Mouse (Mus musculus): ENCODE results near the gene Gfra1. TPM values are rescaled to one million over a fixed set of nuclear protein-coding genes. Genes with fewer than 3 reads are reported as not detected.

Gene Gfra1
- 22.9 and 24.0 TPM in 2 replicates for polyA plus RNA-seq (2015; fragmentation: Nextera tagmentation; extraction: Ambion mirVana)

DNA sequence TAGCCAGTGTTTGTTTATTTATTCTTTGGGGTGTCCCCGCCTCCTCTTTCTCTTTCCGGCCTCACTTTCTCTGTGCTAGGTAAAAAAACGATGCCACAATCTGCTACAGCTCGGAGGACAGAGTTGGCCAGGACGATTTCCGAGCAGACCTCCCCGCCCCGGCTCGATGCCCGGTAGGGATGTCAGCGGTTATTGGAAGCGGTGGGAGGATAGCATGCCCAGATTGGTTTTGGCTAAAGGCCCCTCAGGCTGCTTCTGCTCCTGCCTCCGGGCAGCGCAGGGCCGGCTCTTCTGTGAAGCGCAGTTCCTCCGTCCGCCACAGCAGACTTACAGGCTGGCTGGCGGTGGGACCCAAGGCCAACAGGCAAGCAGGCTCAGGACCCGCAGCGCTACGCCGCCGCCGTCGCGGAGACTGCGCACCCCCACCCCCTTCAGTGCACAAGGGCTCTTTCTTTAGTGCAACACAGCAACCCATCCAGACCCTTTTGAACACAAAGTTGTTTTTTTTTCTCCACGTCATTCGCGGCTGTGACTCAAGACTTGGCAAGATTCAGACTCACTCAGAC lies at the start of gene Gfra1:
TSS of gene Gfra1 (minus strand) at position 414 of the 566 bp plus-strand sequence.
- H3K27ac ChIP-seq, result no peak within 1 kb of the TSS
- H3K4me1 ChIP-seq, result peaks cover 67% of the 10 kb centered on the region

GRCm38 (mm10) chr19:58500049-58500448 lies 44.3 kb upstream of the Gfra1 start:
- H3K27me3 ChIP-seq, result no peaks in the 10 kb centered on the region
- H3K4me3 ChIP-seq, result no peak overlapping the region
- H3K9me3 ChIP-seq, result no peaks in the 10 kb centered on the region
- no peak overlapping the region for H3K27ac ChIP-seq
- H3K36me3 ChIP-seq, result no peaks in the 10 kb centered on the region
- ATAC-seq (ENCODE audit: insufficient number of reproducible peaks, insufficient read depth, low FRiP score, low TSS enrichment, low read depth), result no peak
- H3K4me1 ChIP-seq, result peaks cover 5% of the 10 kb centered on the region
- no peak overlapping the region for H3K4me2 ChIP-seq
- no peak overlapping the region for H3K9ac ChIP-seq
- WGBS, result 94% methylated on average over 2 of the region's 2 CpGs

More for the DNA sequence above, at the start of gene Gfra1:
- Histone ChIP-seq H3K4me2 (peak within 1 kb of the TSS; percentile 95), H3K9me3 (no peaks in the 10 kb centered on the region), H3K9ac (peak within 1 kb of the TSS; percentile 65), H3K4me3 (peak within 1 kb of the TSS; percentile 53), H3K27me3 (peaks cover 91% of the 10 kb centered on the region), H3K36me3 (no peaks in the 10 kb centered on the region)
- under 1% methylated on average over 31 of the region's 31 CpGs for WGBS
- no peak for ATAC-seq (ENCODE audit: insufficient number of reproducible peaks, insufficient read depth, low FRiP score, low TSS enrichment, low read depth)

GRCm38 (mm10) chr19:58499420-58499966 lies 43.8 kb upstream of the Gfra1 start:
- peaks cover 10% of the 10 kb centered on the region for H3K4me1 ChIP-seq
- no peaks in the 10 kb centered on the region for H3K9me3 ChIP-seq
- no peak overlapping the region for H3K4me2 ChIP-seq
- no peak overlapping the region for H3K27ac ChIP-seq
- H3K27me3 ChIP-seq, result no peaks in the 10 kb centered on the region
- H3K4me3 ChIP-seq, result no peak overlapping the region
- ATAC-seq (ENCODE audit: insufficient number of reproducible peaks, insufficient read depth, low FRiP score, low TSS enrichment, low read depth), result no peak
- no peak overlapping the region for H3K9ac ChIP-seq
- H3K36me3 ChIP-seq, result no peaks in the 10 kb centered on the region
- WGBS, result 76% methylated on average over 3 of the region's 3 CpGs

GRCm38 (mm10) chr19:58497106-58497505 lies 41.4 kb upstream of the Gfra1 start:
- no peak overlapping the region for H3K4me3 ChIP-seq
- H3K36me3 ChIP-seq, result no peaks in the 10 kb centered on the region
- no peaks in the 10 kb centered on the region for H3K27me3 ChIP-seq
- H3K27ac ChIP-seq, result no peak overlapping the region
- peaks cover 10% of the 10 kb centered on the region for H3K4me1 ChIP-seq
- H3K4me2 ChIP-seq, result no peak overlapping the region
- no peak overlapping the region for H3K9ac ChIP-seq
- WGBS, result 40% methylated on average over 3 of the region's 3 CpGs
- ATAC-seq (ENCODE audit: insufficient number of reproducible peaks, insufficient read depth, low FRiP score, low TSS enrichment, low read depth), result no peak
- no peaks in the 10 kb centered on the region for H3K9me3 ChIP-seq

DNA sequence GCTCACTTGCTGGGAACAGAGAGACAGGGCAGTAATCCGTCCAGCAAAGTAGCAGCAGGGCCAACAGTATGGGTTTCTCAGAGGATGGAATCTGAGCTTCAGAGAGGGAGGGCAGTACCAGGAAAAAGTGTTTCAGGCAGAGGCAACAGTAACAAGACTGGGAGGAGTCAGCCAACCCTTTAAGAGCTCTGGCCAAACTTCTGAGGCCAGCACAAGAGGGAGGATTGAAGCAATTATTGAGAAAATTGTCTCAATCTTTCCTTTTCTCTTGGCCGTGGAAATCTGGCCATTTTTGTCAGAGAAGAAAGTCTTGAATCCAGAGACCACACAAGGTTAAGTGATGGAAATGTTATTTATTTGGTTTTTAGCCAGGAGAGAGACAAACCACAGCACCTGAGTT lies 31.0 kb upstream of the Gfra1 start:
- Histone ChIP-seq H3K9ac (no peak overlapping the region), H3K9me3 (peaks cover 21% of the 10 kb centered on the region; the same call in 1 of the 2 replicates), H3K27ac (no peak overlapping the region), H3K36me3 (no peaks in the 10 kb centered on the region), H3K4me2 (no peak overlapping the region), H3K4me1 (no peaks in the 10 kb centered on the region), H3K4me3 (no peak overlapping the region), H3K27me3 (no peaks in the 10 kb centered on the region)
- no peak for ATAC-seq (ENCODE audit: insufficient number of reproducible peaks, insufficient read depth, low FRiP score, low TSS enrichment, low read depth)
- WGBS, result 20% methylated on average over 2 of the region's 2 CpGs

GRCm38 (mm10) chr19:58482373-58482977 lies 26.8 kb upstream of the Gfra1 start:
- Histone ChIP-seq H3K4me2 (no peak overlapping the region), H3K4me3 (no peak overlapping the region), H3K27ac (no peak overlapping the region), H3K9me3 (peaks cover 13% of the 10 kb centered on the region; the same call in 1 of the 2 replicates), H3K9ac (no peak overlapping the region), H3K36me3 (no peaks in the 10 kb centered on the region), H3K27me3 (no peaks in the 10 kb centered on the region), H3K4me1 (no peaks in the 10 kb centered on the region)
- WGBS, result 73% methylated on average over 9 of the region's 9 CpGs
- no peak for ATAC-seq (ENCODE audit: insufficient number of reproducible peaks, insufficient read depth, low FRiP score, low TSS enrichment, low read depth)

DNA sequence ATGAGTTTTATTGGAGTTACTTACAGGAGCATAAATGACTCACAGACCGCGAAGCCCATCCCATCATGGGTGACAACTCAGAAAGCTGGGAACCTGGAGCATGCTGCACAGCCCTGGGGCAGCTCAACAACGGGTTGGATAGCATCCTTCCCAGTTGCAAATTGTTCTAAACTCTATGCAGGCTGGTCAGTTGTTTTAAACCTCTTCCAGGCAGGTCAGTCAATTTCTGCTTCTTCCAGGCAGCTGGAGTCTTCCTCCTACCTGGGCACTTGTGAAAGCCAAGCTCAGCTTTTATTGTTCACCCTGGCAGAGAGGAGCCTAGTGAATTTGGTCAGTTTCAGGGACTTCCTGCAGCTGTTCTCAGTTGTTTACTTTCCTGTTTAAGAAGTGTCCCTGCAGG lies 18.5 kb upstream of the Gfra1 start:
- no peak for ATAC-seq (ENCODE audit: insufficient number of reproducible peaks, insufficient read depth, low FRiP score, low TSS enrichment, low read depth)
- Histone ChIP-seq H3K4me3 (no peak overlapping the region), H3K36me3 (no peaks in the 10 kb centered on the region), H3K27me3 (peaks cover 4% of the 10 kb centered on the region; the same call in 1 of the 2 replicates), H3K4me2 (no peak overlapping the region), H3K27ac (no peak overlapping the region), H3K4me1 (no peaks in the 10 kb centered on the region), H3K9me3 (peaks cover 2% of the 10 kb centered on the region; the same call in 1 of the 2 replicates), H3K9ac (no peak overlapping the region)
- WGBS, result 85% methylated on average over 3 of the region's 3 CpGs

GRCm38 (mm10) chr19:58469421-58469820 lies 13.7 kb upstream of the Gfra1 start:
- 0 out of 2 replicates have a peak, but pooled peaks cover 6% of the 10 kb centered on the region for H3K9me3 ChIP-seq
- H3K9ac ChIP-seq, result no peak overlapping the region
- ATAC-seq (ENCODE audit: insufficient number of reproducible peaks, insufficient read depth, low FRiP score, low TSS enrichment, low read depth), result no peak
- no peak overlapping the region for H3K4me2 ChIP-seq
- no peak overlapping the region for H3K27ac ChIP-seq
- H3K4me3 ChIP-seq, result no peak overlapping the region
- no peaks in the 10 kb centered on the region for H3K36me3 ChIP-seq
- peaks cover 6% of the 10 kb centered on the region; the same call in 1 of the 2 replicates for H3K27me3 ChIP-seq
- peaks cover 16% of the 10 kb centered on the region for H3K4me1 ChIP-seq
- WGBS, result 17% methylated on average over 12 of the region's 12 CpGs

GRCm38 (mm10) chr19:58468331-58468730 lies 12.6 kb upstream of the Gfra1 start:
- Histone ChIP-seq H3K9ac (no peak overlapping the region), H3K4me2 (peak overlapping the region; percentile 25; the same call in 1 of the 2 replicates), H3K27ac (no peak overlapping the region), H3K4me1 (peaks cover 16% of the 10 kb centered on the region), H3K27me3 (peaks cover 6% of the 10 kb centered on the region; the same call in 1 of the 2 replicates), H3K36me3 (no peaks in the 10 kb centered on the region), H3K9me3 (0 out of 2 replicates have a peak, but pooled peaks cover 6% of the 10 kb centered on the region), H3K4me3 (no peak overlapping the region)
- 17% methylated on average over 2 of the region's 2 CpGs for WGBS
- ATAC-seq (ENCODE audit: insufficient number of reproducible peaks, insufficient read depth, low FRiP score, low TSS enrichment, low read depth), result no peak

GRCm38 (mm10) chr19:58463755-58464154 lies 8.0 kb upstream of the Gfra1 start:
- Histone ChIP-seq H3K9me3 (0 out of 2 replicates have a peak, but pooled peaks cover 6% of the 10 kb centered on the region), H3K4me2 (no peak overlapping the region), H3K27me3 (peaks cover 19% of the 10 kb centered on the region), H3K4me3 (no peak overlapping the region), H3K4me1 (peaks cover 17% of the 10 kb centered on the region), H3K27ac (no peak overlapping the region), H3K36me3 (no peaks in the 10 kb centered on the region), H3K9ac (no peak overlapping the region)
- no peak for ATAC-seq (ENCODE audit: insufficient number of reproducible peaks, insufficient read depth, low FRiP score, low TSS enrichment, low read depth)
- 58% methylated on average over 3 of the region's 3 CpGs for WGBS

GRCm38 (mm10) chr19:58460361-58461022 lies 4.8 kb upstream of the Gfra1 start:
- H3K27me3 ChIP-seq, result peaks cover 45% of the 10 kb centered on the region
- no peaks in the 10 kb centered on the region for H3K9me3 ChIP-seq
- peaks cover 21% of the 10 kb centered on the region for H3K4me1 ChIP-seq
- no peak overlapping the region for H3K4me3 ChIP-seq
- H3K36me3 ChIP-seq, result no peaks in the 10 kb centered on the region
- no peak overlapping the region for H3K4me2 ChIP-seq
- H3K9ac ChIP-seq, result no peak overlapping the region
- H3K27ac ChIP-seq, result no peak overlapping the region
- no peak for ATAC-seq (ENCODE audit: insufficient number of reproducible peaks, insufficient read depth, low FRiP score, low TSS enrichment, low read depth)
- WGBS, result 31% methylated on average over 13 of the region's 13 CpGs
